Mouse (Mus musculus): ENCODE measurements around the gene Itpka.

DNA sequence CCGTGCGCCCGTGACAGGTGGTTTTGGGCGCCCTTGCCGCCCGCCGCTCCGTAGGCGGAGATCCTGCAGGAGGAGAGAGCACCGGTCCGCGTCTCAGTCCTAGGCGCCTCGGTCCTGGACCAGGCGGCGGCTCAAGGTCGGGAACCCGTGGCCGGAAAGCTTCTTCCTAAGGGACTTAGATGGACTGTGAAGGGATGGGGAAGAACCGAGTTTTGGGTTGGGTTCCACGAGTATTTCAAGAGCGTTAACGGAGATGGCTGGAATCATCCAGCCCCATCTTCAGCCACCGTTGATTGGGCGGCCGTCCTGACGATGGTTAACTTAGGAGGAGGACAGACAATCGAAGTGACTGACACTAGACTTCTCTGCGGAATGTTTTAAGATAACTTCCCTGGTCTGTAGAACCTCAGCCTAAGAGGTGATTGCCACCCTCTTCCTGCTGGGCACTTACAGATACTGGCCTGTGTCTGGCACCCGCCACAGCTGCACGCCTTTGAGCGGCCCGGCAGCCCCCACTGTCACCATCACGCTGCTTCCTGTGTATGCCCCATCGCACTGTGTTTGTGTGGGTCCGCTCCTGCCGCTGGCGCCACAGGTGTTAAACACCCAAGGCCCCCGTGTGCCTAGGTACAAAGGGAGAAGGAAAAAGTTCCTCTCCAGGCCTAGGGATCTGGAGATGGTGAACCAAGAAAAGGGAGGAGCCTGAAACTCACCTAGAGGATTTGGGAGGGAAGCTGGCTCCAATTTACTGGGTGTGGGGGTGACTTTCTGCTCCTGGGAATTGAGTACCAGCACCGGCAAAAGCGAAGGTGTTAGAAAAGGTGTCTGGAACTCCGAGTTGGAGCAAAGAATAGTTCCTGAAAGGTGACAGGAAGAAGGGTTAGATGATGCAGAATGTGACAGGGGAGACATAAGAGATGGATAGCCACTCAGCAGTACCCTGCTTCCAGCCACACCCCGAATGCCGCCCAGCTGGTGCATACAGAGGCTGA is 17.0 kb downstream of the Itpka start:
- TF ChIP-seq CTCF (IDR thresholded peaks at IDR 0.05; ENCODE audit: low read depth), result no peak
- no peak for TF ChIP-seq EP300 (IDR thresholded peaks at IDR 0.05; ENCODE audit: low read depth)

Data from heart, postnatal 0 days (tissue).